Mouse (Mus musculus) E14TG2a.4 (cell line): ENCODE measurements around the gene Plekho2.

Experiments
- CTCF ChIP-seq: conservative IDR thresholded peaks from 2 replicates; pipeline ENCODE4 v1.5.1; 2014; ENCODE audit warnings: low read length
- NANOG ChIP-seq: IDR thresholded peaks from 2 replicates; pipeline ENCODE4 v1.6.1; 2014; ENCODE audit warnings: borderline replicate concordance, low read length, mixed read lengths

- TF ChIP-seq CTCF (no peak), NANOG (no peak)
Observed at GRCm38 (mm10) chr9:65550079-65550831, 29.6 kb downstream of the Plekho2 start.
